Mouse (Mus musculus) left cerebral cortex, adult 11 months (tissue): Measurements from ENCODE around the gene Mad2l1bp.

Experiments used
- DNase-seq: peaks from one replicate; pipeline ENCODE4 v3.0.0; 2022; ENCODE audit warnings: low spot score

Gene Mad2l1bp

GRCm38 (mm10) chr17:46108286-46108685, 45.1 kb downstream of the Mad2l1bp start:
- no peak for DNase-seq

DNA sequence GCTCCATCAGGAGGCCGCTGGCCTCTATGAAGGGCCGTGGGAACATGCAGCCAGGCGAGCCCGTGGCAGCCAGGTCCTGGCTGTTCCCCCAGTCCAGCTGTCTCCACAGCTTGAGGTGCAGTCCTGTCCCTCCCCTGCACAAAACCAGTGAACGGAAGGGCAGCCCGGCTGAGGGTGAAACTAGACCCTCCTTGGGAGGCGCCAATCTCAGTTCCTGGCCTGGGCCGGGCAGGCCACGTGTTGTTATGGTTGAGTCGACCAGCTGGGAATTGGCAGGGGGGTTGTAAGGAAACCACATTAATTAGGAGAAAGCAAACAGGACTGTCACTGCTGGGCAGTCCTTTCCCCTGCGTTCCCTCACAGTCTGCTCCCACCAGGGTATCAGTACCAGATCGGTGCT, 48.9 kb downstream of the Mad2l1bp start:
- no peak for DNase-seq

DNA sequence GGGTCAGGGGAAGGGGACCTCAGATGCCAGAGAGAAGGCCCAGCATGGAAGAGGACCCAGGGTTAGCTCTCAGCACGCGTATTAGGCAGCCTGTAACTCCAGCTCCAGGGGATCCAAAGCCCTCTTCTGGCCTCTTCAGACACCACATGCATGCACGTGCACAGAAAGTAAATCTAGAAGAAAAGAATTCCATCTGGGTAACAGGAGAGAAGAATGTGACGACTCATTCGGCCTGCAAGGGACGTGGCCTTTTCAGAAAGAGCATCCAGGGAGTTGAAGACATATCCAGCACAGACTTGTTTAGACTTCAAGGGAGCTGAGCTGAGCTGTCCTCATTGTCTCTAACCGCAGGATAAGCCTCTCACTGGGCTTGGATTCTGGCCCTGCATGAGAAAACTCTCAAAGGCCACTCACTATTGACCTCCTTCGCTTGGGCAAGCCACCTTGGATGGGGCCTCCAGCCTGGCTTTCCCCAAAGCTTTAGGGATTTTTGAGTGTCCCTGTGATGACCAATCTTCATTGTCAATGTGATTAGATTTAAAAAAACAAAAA, 50.7 kb downstream of the Mad2l1bp start:
- DNase-seq = no peak

DNA sequence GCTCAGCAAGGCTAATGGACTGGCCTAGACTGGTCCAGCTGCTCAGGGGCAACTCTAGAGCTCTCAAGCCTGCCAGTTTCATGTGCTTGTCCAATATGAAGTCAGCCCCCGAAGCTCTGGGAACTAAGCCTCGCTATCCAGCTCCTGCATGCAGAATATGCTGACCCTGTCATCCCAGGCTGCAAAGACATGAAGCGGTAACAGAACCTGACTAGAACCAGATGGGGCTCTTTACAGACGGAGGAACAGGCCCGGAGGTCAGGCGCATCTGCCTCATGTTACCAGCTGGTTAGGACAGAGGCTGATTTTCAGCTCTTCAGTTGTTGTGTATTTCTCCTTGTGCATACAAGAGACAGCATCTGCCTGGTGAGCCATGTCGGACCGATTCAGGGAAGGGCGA, 51.4 kb downstream of the Mad2l1bp start:
- DNase-seq = no peak

DNA sequence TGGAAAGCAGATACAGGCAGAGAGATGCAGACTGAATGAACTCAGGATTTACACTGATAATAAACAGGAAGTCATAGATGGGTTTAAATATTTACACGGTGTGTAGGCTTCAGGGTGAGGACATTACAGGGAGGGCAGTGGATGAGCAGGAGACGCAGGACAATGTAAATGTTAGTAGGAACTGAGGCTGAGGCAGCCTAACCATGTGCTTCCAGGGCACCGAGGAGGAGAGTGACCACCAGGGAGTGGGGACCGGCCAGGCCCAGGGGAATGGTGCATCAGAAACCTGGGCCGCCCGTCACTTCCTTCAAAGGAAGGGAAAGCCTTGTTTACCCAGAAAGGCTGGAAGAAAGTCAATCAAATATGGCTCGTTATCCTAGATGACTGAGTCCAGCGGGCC, 54.8 kb downstream of the Mad2l1bp start:
- no peak for DNase-seq
